Mouse (Mus musculus) frontal cortex, adult (tissue): ENCODE measurements around the gene Rcn3.
"Not testable (repeated sequence)": the region's sequence is repeated elsewhere in the genome, so short reads cannot be mapped to it uniquely, and the experiment has no call there.

ENCODE experiments used
- ATAC-seq: cut with Nextera tagmentation; 2 replicates; pipeline ENCODE4 v1.9.2; 2017; ENCODE audit warnings: mild to moderate bottlenecking, moderate library complexity, mixed read lengths; ENCODE audit not compliant: low TSS enrichment

Rcn3 gene

DNA sequence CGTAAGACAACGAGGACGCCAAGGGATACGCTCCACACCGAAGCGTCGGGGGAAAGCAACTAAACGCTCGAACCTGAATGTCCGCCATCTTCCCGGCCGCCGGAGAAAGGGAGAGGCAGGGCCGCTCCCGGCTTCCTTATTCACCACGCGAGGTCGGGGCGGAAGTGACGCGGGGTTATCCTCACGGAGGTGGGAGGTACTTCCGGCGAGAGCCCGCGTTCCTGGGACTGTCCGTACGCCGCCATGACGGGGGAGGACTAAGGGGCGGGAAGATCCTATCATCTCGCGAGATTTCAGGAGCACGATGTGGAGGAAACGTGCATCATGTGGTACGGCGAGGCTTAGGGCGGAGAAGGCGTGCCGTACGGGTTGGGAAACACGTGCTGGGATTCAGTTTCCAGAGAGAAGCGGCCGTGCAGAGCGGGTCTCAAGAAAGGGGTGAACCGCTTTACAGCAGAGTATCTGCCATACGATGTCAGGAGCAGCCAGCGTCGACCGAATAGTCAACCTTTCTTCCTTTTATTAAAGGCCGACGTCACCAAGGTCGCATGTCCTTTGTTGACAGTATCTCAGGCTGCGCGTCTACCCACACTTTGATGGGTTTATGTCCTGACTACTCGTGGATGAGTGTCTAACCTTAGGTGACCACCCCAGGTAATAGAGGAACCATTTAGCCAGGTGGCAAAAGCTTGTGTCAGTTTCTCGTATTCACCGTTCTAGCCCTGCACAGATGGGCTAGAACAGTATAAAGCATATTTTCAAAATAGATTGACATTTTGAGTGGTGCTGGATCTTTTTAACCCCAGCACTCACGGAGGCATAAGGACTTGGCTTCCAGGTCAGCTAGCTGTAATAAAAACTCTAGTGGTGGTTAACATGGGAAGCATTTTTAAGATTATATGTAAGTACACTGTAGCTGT, 32.5 kb upstream of the Rcn3 start, which contains the start of gene Rps11:
Rps11 (minus strand) TSS at position 216 of the 920 bp plus-strand sequence.
- peak; percentile 73 for ATAC-seq

DNA sequence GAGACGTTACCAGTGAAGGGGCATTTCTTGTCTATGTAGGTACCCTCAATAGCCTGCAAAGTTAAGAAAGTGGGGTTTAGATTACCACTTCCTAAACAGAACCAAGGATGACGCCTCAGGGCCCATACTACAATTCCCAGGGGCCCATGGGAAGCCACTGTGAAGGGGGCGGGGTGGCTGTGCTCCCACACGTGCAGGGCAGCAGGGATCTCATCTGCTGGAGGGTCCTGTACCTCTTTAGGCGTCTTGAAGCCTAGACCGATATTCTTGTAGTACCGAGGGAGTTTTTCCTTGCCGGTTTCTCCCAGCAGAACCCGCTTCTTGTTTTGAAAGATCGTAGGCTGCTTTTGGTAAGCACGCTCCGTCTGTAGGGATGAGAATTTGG, 31.2 kb upstream of the Rcn3 start:
- no peak for ATAC-seq

- ATAC-seq = no peak
These were observed 30.7 kb upstream of the Rcn3 start for GRCm38 (mm10) chr7:45122561-45123185.

- ATAC-seq = no peak
These were observed 29.9 kb upstream of the Rcn3 start for GRCm38 (mm10) chr7:45121966-45122365.

GRCm38 (mm10) chr7:45121404-45121803, 29.4 kb upstream of the Rcn3 start:
- ATAC-seq = no peak

GRCm38 (mm10) chr7:45119780-45120709, 28.0 kb upstream of the Rcn3 start:
- no peak for ATAC-seq

DNA sequence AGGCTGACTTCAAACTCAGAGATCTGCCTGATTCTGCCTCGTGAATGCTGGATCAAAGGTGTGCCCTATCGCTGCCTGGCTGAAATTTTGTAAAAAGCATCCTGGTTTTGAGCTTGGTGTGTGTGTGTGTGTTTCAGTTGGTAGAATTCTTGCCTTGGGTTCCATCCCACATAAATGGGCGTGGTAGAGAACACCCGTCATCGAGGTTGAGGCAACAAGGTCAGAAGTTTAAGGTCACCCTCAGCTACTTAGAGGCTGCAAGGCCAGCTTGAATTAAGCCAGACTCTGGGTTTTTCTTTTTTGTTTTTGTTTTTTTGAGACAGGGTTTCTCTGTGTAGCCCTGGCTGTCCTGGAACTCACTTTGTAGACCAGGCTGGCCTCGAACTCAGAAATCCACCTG, 26.3 kb upstream of the Rcn3 start:
- no peak for ATAC-seq

GRCm38 (mm10) chr7:45117566-45117965, 25.5 kb upstream of the Rcn3 start:
- ATAC-seq = no peak

DNA sequence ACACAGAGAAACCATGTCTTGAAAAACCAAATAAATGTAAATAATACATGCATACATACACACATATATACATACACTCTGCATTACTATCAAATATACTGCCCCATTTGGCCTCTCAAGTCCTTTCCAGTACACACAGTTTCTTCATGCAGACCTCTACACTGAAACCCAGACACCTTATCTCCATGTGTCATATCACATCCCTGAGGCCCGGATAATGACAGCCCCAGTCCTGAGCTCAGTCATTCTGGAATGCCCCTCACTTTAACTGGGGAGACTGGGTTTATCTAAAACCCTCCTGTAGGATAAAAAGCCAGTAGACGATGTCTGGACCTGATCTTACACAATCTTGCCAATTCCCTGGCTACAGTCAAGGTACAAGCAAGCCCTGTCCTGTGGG, 21.5 kb upstream of the Rcn3 start:
- ATAC-seq = no peak

DNA sequence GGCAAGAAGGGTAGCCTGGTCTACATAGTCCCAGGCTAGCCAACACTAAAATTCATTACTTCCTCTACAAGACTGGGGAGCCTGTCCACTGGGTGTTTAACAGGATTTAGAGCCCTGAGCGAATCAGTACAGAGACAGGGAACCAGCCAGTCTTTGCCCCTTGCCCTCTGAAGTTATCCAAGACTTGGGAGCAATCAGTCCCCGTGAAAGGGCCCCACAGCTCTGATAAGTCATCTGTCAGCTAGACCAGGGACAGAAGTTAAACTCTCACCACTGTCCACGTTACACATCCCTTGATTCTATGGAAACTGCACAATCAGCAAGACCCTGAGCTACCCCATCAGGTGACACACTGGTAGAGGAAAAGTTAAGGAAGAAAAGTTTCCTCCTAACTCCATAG, 20.5 kb upstream of the Rcn3 start:
- no peak for ATAC-seq

- ATAC-seq = no peak
These were observed 19.9 kb upstream of the Rcn3 start for GRCm38 (mm10) chr7:45111940-45112339.

DNA sequence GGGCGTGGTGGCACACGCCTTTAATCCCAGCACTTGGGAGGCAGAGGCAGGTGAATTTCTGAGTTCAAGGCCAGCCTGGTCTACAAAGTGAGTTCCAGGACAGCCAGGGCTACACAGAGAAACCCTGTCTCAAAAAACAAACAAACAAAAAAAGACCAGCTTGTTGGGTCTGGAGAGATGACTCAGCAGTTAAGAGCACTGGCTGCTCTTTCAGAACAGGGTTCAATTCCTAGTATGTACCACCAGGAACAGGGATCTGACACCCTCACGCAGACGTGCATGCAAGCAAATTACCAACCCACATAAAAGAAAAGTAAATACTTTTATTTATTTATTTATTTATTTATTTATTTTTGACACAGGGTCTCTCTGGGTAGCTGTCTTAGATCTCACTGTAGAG, 18.1 kb upstream of the Rcn3 start:
- ATAC-seq = not testable (repeated sequence)

- no peak for ATAC-seq
These were observed 15.1 kb upstream of the Rcn3 start for GRCm38 (mm10) chr7:45107052-45107645.

DNA sequence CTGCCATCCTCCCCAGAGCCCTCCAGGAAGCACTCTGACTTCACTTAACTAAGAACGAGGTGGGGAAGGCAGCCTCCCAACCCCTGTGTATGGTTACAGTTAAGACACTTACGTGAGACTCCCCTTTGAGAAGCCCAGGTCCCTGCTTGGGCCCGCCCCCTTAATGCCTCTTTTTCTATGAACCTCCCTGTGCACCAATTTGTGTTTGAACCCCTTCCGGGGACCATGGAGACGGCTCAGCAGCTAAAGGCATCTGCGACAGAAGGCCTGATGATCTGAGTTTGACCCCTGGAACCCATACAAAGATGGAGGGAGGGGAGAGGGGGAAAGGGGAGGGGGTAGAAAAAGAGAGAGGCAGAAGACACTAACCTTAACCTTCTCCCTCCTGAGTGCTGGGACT, 14.4 kb upstream of the Rcn3 start:
- no peak for ATAC-seq

- no peak for ATAC-seq
These were observed 13.5 kb upstream of the Rcn3 start for GRCm38 (mm10) chr7:45105491-45105890.

DNA sequence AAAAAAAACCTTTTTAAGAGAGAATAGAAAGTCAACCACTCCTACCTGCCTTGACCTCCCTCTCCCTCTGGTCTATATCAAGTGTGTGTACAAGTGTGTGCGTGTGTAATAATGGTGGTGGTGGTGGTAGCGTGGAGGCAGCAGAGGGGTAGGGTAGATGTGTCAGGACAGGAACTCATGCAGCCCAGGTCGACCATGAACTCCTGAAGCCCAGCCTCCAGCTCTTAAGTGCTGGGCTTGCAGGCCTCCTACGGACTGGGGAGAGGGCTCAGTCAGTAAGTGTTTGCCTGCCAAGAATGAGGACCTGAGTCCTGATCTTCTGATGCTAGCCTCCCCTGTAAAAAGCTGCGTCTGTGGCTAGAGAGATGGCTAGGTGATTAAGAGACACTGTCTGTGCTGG, 12.9 kb upstream of the Rcn3 start:
- no peak for ATAC-seq

- ATAC-seq = peak; percentile 38; the same call in 1 of the 2 replicates
These were observed 11.7 kb upstream of the Rcn3 start, which contains the start of gene Fcgrt for GRCm38 (mm10) chr7:45103652-45104180. Fcgrt (minus strand) TSS chr7:45103851.

GRCm38 (mm10) chr7:45102940-45103585, 11.0 kb upstream of the Rcn3 start:
- ATAC-seq = no peak

GRCm38 (mm10) chr7:45102441-45102840, 10.4 kb upstream of the Rcn3 start:
- no peak for ATAC-seq

- ATAC-seq = no peak
These were observed 8.0 kb upstream of the Rcn3 start for GRCm38 (mm10) chr7:45100046-45100445.
